Mouse (Mus musculus): ENCODE measurements around the gene Fcrl1. TPM values are rescaled to one million over a fixed set of nuclear protein-coding genes. Genes with fewer than 3 reads are reported as not detected.

The Fcrl1 gene
- polyA plus RNA-seq, 1 experiment = 0.56 TPM

- no peak for DNase-seq (ENCODE audit: extremely low spot score in 1 of 2, low spot score in 1 of 2)
Observed at GRCm38 (mm10) chr3:87409196-87409935, 33.2 kb downstream of the Fcrl1 start.

GRCm38 (mm10) chr3:87410605-87411004, 34.4 kb downstream of the Fcrl1 start:
- DNase-seq (ENCODE audit: extremely low spot score in 1 of 2, low spot score in 1 of 2) = no peak

DNA sequence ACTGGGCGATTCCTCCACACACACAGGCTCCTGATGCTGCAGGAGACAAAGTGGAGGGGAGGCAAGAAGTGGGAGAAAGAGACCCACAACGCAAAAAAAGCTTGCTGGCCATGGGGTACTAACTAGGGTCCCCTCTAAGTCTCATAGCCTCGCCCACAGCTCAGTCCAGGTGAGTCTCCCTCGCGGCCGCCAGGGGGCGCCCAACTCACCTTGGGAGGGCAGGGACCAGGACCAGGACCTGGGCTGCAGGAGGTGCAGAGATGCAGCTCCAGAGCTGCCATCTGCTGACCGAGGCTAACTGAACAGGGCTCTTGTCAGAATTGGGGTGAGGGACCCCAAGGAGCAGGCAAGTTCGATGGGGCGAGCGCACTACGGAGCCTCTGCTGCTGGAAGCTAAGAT, 35.0 kb downstream of the Fcrl1 start:
- peak in 1 of 2 experiments; percentile 19 for DNase-seq (ENCODE audit: extremely low spot score in 1 of 2, low spot score in 1 of 2)

DNA sequence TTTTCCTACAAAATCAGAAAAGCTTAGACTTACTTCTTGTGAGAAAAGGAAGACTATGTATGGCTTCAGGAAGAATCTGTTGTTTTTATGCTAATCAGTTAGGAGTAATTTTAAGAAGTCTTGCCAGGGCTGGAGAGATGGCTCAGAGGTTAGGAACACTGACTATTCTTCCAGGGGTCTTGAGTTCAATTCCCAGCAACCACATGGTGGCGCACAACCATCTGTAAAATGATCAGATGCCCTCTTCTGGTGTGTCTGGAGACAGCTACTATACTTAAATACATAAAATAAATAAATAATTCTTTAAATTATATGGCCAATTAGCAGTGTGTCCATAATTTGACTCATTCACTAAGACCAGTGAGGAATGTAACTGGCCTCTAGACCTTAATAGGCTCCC, 44.5 kb downstream of the Fcrl1 start:
- DNase-seq (ENCODE audit: extremely low spot score in 1 of 2, low spot score in 1 of 2) = no peak

GRCm38 (mm10) chr3:87422386-87422910, 46.3 kb downstream of the Fcrl1 start:
- no peak for DNase-seq (ENCODE audit: extremely low spot score in 1 of 2, low spot score in 1 of 2)

- no peak for DNase-seq (ENCODE audit: extremely low spot score in 1 of 2, low spot score in 1 of 2)
Observed at GRCm38 (mm10) chr3:87435479-87435878, 59.3 kb downstream of the Fcrl1 start, which contains the start of gene Fcrl5. Fcrl5 (plus strand) TSS chr3:87435773.

DNA sequence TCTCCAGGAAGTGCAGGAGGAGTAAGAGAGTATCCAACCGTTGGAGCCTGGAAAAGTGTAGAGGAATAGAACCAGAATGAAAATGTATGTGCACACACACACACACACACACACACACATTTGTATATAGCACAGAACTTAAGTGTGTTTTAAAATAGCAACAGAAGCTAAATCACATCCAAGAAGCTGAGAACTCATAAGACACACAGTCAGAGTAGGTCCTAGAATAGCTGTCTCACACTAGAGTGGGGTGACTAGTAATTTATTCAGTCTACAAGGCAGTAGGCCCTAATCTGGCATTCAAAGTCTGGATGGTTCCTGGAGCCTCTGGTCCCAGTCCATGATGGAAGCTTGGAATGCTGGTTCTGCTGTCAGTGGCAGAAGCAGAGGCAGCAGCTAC, 64.4 kb downstream of the Fcrl1 start:
- peak; percentile 3 to 14 for DNase-seq (ENCODE audit: extremely low spot score in 1 of 2, low spot score in 1 of 2)

DNA sequence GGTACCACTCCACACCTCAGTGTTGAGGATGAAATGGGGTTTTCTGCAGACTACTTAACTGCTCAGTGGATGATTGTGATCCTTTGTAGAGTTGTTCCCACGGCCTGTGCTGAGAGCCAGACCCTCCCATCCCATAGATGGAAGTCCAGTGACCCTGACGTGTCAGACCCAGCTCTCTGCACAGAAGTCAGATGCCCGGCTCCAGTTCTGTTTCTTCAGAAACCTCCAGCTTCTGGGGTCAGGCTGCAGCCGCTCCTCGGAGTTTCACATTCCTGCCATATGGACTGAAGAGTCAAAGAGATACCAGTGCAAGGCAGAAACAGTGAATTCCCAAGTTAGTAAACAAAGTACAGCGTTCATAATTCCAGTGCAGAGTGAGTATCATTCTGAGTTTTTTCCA, 67.8 kb downstream of the Fcrl1 start:
- no peak for DNase-seq (ENCODE audit: extremely low spot score in 1 of 2, low spot score in 1 of 2)

Other genes starting within 250 kb of the Fcrl1 start
- 5.4 and 5.5 TPM in 2 replicates for gene Kirrel, start 201.6 kb upstream of the Fcrl1 start, polyA plus RNA-seq (2012; rRNA removed)
- 19.9 and 29.4 TPM in 2 replicates for gene Fcrls, start 112.6 kb upstream of the Fcrl1 start, polyA plus RNA-seq (2012; rRNA removed)
- not detected in 2 replicates for gene Cd5l, start 18.5 kb upstream of the Fcrl1 start, polyA plus RNA-seq (2012; rRNA removed)
- gene Fcrl5, start 59.4 kb downstream of the Fcrl1 start, polyA plus RNA-seq (2012; rRNA removed) = not detected in 2 replicates
- 15.0 and 15.7 TPM in 2 replicates for gene Etv3, start 149.0 kb downstream of the Fcrl1 start, polyA plus RNA-seq (2012; rRNA removed)
- gene Arhgef11, start 241.2 kb downstream of the Fcrl1 start, polyA plus RNA-seq (2012; rRNA removed) = 36.4 and 39.4 TPM in 2 replicates

Measured in frontal cortex, adult 2 months (tissue).